Mouse (Mus musculus) E14TG2a.4 (cell line): ENCODE results near the gene Cmip.

Experiments
- H3K27me3 ChIP-seq: 2 replicates; pipeline ENCODE4 v1.6.1; 2014; ENCODE audit warnings: low read length, control low read depth; ENCODE audit not compliant: insufficient read depth
- H3K36me3 ChIP-seq: 2 replicates; pipeline ENCODE4 v1.6.1; 2014; ENCODE audit warnings: low read length, control low read depth; ENCODE audit not compliant: insufficient read depth
- H3K4me1 ChIP-seq: replicated peaks from 2 replicates; pipeline ENCODE4 v1.6.1; 2014; ENCODE audit warnings: low read depth, low read length, control low read depth
- H3K4me3 ChIP-seq: replicated peaks from 2 replicates; pipeline ENCODE4 v1.5.1; 2014; ENCODE audit warnings: mild to moderate bottlenecking, low read length
- H3K9me3 ChIP-seq: 2 replicates; pipeline ENCODE4 v1.6.1; 2014; ENCODE audit warnings: low read length, control low read depth
- CTCF ChIP-seq: conservative IDR thresholded peaks from 2 replicates; pipeline ENCODE4 v1.5.1; 2014; ENCODE audit warnings: low read length
- NANOG ChIP-seq: IDR thresholded peaks from 2 replicates; pipeline ENCODE4 v1.6.1; 2014; ENCODE audit warnings: borderline replicate concordance, low read length, mixed read lengths
- POU5F1 ChIP-seq: IDR thresholded peaks from 2 replicates; pipeline ENCODE4 v1.6.1; 2014; ENCODE audit warnings: low read length, borderline replicate concordance

Gene Cmip

GRCm38 (mm10) chr8:117431554-117431953, 174.7 kb downstream of the Cmip start:
- Histone ChIP-seq H3K9me3 (no peaks in the 10 kb centered on the region), H3K36me3 (peaks cover 93% of the 10 kb centered on the region), H3K4me1 (peaks cover 12% of the 10 kb centered on the region), H3K4me3 (no peak overlapping the region), H3K27me3 (no peaks in the 10 kb centered on the region)
- no peak for TF ChIP-seq POU5F1

- H3K4me3 ChIP-seq = no peak overlapping the region
- TF ChIP-seq NANOG = no peak
- no peak for TF ChIP-seq POU5F1
- TF ChIP-seq CTCF = no peak
- no peaks in the 10 kb centered on the region for H3K9me3 ChIP-seq
- H3K4me1 ChIP-seq = peaks cover 18% of the 10 kb centered on the region
- H3K36me3 ChIP-seq = peaks cover 93% of the 10 kb centered on the region
- H3K27me3 ChIP-seq = no peaks in the 10 kb centered on the region
These were observed 175.2 kb downstream of the Cmip start for GRCm38 (mm10) chr8:117432111-117432510.

GRCm38 (mm10) chr8:117433968-117434367, 177.1 kb downstream of the Cmip start:
- peaks cover 16% of the 10 kb centered on the region for H3K4me1 ChIP-seq
- no peak overlapping the region for H3K4me3 ChIP-seq
- no peaks in the 10 kb centered on the region for H3K9me3 ChIP-seq
- TF ChIP-seq POU5F1 = no peak
- TF ChIP-seq CTCF = no peak
- no peak for TF ChIP-seq NANOG
- peaks cover 97% of the 10 kb centered on the region for H3K36me3 ChIP-seq
- H3K27me3 ChIP-seq = no peaks in the 10 kb centered on the region

GRCm38 (mm10) chr8:117436786-117437185, 179.9 kb downstream of the Cmip start:
- Histone ChIP-seq H3K27me3 (no peaks in the 10 kb centered on the region), H3K36me3 (peaks cover 88% of the 10 kb centered on the region), H3K4me3 (peak overlapping the region; percentile 61), H3K4me1 (peaks cover 16% of the 10 kb centered on the region), H3K9me3 (no peaks in the 10 kb centered on the region)
- TF ChIP-seq NANOG (no peak), POU5F1 (no peak), CTCF (no peak)

- H3K36me3 ChIP-seq = peaks cover 80% of the 10 kb centered on the region
- H3K4me1 ChIP-seq = peaks cover 16% of the 10 kb centered on the region
- no peaks in the 10 kb centered on the region for H3K9me3 ChIP-seq
- no peak overlapping the region for H3K4me3 ChIP-seq
- no peaks in the 10 kb centered on the region for H3K27me3 ChIP-seq
- TF ChIP-seq POU5F1 (no peak), CTCF (no peak), NANOG (no peak)
These were observed 180.8 kb downstream of the Cmip start for GRCm38 (mm10) chr8:117437616-117438015.

- Histone ChIP-seq H3K9me3 (no peaks in the 10 kb centered on the region), H3K4me3 (no peak overlapping the region), H3K4me1 (peaks cover 16% of the 10 kb centered on the region), H3K27me3 (no peaks in the 10 kb centered on the region), H3K36me3 (peaks cover 74% of the 10 kb centered on the region)
- TF ChIP-seq NANOG (no peak), CTCF (no peak), POU5F1 (no peak)
These were observed 183.5 kb downstream of the Cmip start for GRCm38 (mm10) chr8:117440317-117440716.

GRCm38 (mm10) chr8:117440759-117441158, 183.9 kb downstream of the Cmip start:
- TF ChIP-seq CTCF = no peak
- no peak for TF ChIP-seq NANOG
- no peak for TF ChIP-seq POU5F1
- Histone ChIP-seq H3K4me1 (peaks cover 16% of the 10 kb centered on the region), H3K4me3 (no peak overlapping the region), H3K36me3 (peaks cover 74% of the 10 kb centered on the region), H3K9me3 (no peaks in the 10 kb centered on the region), H3K27me3 (no peaks in the 10 kb centered on the region)

GRCm38 (mm10) chr8:117445507-117445906, 188.6 kb downstream of the Cmip start:
- TF ChIP-seq POU5F1 (no peak), NANOG (no peak), CTCF (no peak)
- H3K4me3 ChIP-seq = no peak overlapping the region

GRCm38 (mm10) chr8:117446344-117446997, 189.6 kb downstream of the Cmip start:
- Histone ChIP-seq H3K9me3 (no peaks in the 10 kb centered on the region), H3K4me1 (peaks cover 24% of the 10 kb centered on the region), H3K36me3 (peaks cover 76% of the 10 kb centered on the region), H3K27me3 (no peaks in the 10 kb centered on the region), H3K4me3 (no peak overlapping the region)
- no peak for TF ChIP-seq CTCF

More at GRCm38 (mm10) chr8:117445507-117445906, 188.6 kb downstream of the Cmip start:
- Histone ChIP-seq H3K27me3 (no peaks in the 10 kb centered on the region), H3K4me1 (peaks cover 24% of the 10 kb centered on the region), H3K36me3 (peaks cover 73% of the 10 kb centered on the region), H3K9me3 (no peaks in the 10 kb centered on the region)
